Mouse (Mus musculus) C2C12 (cell line): Measurements from ENCODE around the gene Kmt2d.

ENCODE experiments used
- CTCF ChIP-seq: IDR thresholded peaks from one replicate; pipeline ENCODE4 v1.5.1; 2011; ENCODE audit not compliant: control insufficient read depth, insufficient read depth, insufficient read length
- FOSL1 ChIP-seq: IDR thresholded peaks from one replicate; pipeline ENCODE4 v1.8.0; 2011; ENCODE audit warnings: mild to moderate bottlenecking, low read length; ENCODE audit not compliant: poor library complexity, insufficient read depth, severe bottlenecking

GRCm38 (mm10) chr15:98897928-98898800 is 27.2 kb upstream of the Kmt2d start, which contains the start of gene Dhh:
- TF ChIP-seq CTCF (no peak), FOSL1 (no peak)
